Mouse (Mus musculus) heart, adult 9 months (tissue): ENCODE measurements around the gene Pik3r5.

Experiments used
- DNase-seq, 2 experiments: peaks; one replicate each; pipeline ENCODE4 v3.0.0; 2022; ENCODE audit warnings: low spot score in 2 of 2

Gene Pik3r5

GRCm38 (mm10) chr11:68431699-68432360 lies at the start of gene Pik3r5:
Gene Pik3r5, plus strand, starts transcription at chr11:68432121.
- DNase-seq: peak; percentile 64 to 69

DNA sequence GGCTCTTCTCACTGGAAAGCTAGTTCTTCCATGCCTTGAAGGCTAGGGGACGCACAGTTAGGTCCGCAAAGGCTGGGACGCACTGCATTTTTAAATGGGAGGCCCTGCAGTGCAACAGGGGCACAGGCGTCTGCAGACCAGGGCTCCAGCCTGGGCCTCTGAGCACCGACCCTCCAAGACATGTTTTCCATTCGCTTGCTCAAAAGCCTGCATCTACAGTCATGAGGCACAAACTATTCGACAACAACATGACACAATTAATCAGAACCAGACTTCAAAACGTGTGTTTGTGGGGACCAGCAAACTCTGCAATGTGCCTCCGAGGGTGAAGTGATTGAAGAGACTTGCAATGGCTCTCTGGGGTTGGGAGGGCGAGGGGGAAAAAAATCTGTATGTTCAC lies 48.4 kb upstream of the Pik3r5 start:
- DNase-seq: no peak

DNA sequence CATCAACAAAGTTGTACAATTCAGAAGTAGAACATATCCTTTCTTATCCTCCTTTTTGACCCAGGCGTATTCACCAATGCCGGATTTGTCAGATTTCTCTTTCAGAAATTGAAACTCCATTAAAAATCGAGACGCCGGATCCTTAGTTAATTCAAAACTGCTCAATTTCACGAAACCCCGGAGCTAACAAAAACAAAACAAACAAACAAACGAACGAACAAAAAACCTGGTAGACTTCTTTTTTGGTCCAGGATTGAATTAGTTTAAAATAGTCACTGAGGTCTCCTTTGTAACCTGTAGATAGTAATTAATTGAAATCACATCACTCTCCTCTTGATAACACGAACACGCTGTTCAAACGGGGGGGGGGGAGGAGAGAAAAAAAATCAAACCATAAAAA lies 47.8 kb upstream of the Pik3r5 start:
- DNase-seq: no peak

DNA sequence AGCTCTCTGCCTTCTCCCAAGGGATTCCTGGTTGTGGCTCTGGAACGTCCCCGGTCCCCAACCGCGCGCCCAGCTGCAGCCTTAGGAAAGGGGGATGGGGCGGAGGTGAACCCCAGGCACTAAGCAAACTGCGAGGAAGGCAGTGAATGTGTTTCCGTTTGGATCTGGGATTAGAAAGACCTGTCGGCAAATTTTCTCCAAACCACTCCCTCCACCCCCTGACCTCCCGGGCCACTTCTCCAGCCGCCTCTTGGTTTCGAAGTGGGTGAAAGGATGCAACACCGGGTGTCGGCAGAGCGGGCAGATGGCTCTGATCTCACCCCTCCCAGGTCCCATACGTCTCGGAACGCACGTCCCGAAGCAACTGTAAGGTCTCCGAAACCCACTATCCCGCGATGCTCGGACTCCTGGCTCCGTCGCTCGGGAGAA lies 47.3 kb upstream of the Pik3r5 start:
- no peak for DNase-seq

DNA sequence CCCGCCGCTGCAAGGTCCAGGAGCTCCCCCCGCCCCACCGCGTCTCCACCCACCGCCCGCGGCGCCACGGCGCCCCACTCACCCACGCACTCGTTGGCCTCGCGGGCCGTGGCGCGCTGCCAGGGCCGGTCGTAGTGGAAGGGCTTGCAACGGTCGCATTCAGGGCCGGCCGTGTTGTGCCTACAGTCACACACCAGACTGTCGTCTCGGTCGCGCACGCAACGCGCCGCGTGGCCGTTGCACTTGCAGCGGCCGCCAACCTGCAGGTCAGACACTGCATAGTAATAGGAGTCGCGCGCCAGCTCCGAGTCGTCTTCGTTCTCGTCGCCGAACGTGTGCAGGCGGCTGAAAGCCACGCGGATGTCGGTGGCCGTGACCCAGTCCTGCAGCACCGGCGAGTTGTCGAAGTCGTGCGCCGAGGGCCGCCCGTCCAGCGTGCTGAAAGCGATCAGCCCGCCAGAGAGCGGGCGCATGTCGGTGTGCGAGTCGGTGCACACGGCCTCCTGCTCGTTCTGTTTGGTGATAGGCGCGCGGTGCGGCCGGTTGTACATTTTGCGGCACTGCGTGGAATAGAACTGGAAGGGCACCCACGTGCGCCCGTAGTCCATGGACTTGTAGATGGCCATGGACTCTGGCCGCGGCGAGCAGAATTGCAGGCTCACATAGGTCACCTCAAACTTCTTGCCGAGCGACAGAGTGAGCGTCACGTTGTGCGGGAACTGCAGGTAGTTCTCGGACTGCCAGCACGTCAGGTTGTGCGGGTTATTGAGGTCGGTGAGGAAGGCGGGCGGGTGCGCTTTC lies 46.7 kb upstream of the Pik3r5 start:
- no peak for DNase-seq

GRCm38 (mm10) chr11:68385921-68386588 lies 45.9 kb upstream of the Pik3r5 start:
- DNase-seq: peak; percentile 22 to 37

DNA sequence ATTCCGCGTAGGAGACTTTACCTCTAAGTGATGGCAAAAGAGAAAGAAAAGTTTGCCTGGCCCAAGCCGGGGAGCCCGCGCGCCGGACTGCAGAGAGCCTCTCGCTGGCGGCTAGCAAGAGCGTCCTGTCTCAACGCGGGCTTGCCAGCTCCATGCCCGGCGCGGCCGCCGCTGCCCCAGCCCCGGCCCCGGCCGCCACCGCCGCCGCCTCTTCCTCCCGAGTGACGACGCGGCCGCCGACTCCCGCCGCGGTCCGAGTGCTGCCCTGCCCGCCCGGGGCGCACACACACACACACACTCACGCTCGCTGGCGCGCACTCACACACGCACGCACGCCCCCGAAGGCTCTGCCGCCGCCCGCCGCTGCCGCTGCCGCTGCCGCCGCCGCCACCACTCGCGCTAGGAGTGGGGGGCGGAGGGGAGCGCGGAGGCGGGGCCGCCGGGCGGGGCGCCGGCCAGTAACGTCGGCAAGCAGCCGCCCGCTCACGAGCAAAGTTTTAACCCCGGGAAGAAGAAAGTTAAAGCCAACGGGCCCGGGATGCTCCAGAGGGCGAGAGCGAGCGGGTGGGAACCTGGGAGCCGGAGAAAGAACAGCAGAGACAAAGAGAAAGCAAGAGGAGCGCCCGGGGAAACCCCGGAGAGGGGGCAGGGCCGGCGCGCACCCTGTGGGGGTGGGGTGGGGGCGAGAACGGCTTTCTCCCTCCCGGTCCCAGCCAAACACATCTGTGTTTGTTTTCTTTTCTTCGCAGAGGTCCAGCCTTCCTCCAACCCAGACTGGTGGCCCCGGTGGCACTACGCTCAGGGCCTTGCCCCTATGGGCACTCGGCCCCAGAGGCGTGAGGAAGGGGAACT lies 45.1 kb upstream of the Pik3r5 start:
- peak; percentile 56 to 71 for DNase-seq

DNA sequence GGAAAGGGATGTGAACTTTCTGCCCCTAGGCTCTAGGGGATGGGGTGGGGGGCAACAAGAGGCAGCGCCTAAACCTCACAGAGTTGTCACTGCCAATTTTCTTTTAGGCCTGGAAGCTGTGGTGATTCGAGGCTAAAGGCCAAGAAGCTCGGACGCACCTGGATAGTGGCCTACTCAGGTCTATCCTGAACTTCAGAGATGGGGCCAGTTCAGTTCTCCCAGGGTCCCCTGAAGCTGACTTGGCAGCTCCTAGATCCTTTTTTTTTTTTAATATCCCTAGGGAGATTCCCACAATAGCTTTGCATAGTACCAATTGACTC lies 44.5 kb upstream of the Pik3r5 start:
- DNase-seq: no peak

- peak; percentile 21 to 29 for DNase-seq
Measured at GRCm38 (mm10) chr11:68387971-68388654, 43.8 kb upstream of the Pik3r5 start.

DNA sequence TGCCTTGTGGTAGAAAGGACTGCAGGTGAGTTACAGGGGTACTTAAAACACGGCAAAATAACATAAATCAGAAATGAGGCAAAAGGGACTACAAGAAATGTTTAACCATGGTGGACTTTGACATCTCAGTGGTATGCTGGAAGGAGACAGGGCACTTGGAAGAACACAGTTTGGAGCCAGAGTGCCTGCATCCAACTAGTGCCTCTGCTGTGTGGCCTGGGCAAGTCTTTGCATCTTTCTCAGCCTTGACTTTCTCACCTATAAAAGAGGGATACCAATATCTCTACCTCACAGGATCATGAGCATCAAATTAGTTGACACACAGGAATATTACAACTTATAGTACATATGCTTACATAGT lies 43.3 kb upstream of the Pik3r5 start:
- no peak for DNase-seq

DNA sequence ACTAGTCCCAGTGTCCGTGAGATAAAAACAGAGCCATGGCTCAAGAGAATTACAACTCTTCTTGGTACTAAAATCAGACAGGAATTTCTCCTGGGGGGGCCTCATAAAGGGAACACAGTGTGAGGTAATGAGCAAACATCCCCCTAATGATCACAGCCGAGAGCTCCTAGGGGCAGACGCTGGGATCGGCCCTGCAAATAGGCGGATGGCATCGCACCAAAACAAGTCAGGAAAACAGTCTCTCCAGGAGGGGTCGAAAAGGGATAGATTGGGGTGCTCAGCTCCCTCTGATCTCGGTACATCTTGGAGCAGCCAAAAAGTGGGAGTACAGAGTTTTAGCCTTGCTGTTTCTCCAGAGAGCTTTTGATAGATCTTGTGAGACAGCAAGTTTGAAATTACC lies 42.3 kb upstream of the Pik3r5 start:
- DNase-seq: no peak

- peak; percentile 55 to 61 for DNase-seq
Measured at GRCm38 (mm10) chr11:68390381-68391287, 41.3 kb upstream of the Pik3r5 start.

DNA sequence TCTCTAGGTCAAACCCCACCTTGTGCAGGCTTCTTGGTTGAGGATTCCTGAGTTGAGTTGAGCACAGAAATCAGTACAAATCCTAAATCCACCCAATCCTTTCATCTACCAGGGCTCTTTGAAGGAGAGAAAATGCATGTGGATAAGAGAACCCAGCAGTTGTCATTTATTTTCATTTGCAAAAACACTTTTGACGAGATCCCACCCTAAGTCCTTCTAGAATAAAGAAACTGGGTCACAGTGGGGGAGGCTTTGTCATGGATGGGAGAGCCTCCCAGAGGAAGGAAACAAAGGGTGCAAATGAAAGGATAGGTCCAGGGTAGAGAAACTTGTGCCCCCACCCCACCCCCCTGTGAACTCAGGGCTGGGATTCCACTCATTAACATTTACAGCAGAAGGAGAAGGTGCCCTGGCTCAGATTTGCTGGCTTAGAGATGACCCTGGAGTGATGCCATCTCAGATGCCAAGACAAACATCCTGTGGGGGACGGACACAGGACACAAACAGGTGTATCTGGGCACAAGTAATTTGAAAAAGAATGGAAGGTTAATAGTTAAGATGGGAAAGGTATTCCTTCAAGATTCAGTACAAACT lies 37.9 kb upstream of the Pik3r5 start:
- no peak for DNase-seq

GRCm38 (mm10) chr11:68394749-68395148 lies 37.2 kb upstream of the Pik3r5 start:
- no peak for DNase-seq

DNA sequence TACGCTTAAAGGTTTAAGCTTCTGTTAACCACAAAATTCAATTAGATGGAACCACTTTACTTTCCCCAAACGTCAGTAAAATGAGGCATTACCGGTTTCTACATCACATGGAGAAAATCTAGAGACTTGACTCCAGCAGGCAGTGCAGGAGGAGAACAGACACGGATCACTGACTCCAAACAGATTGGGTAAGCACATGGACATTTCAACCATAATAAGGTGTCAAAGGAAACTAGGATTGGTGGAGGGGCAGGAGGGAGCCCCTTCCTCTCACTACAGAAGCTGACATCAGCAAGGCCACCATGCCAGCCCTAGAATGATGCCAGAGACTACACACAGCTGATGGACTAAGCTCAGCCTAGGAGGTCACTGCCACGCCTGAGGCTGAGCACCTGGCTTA lies 36.4 kb upstream of the Pik3r5 start:
- DNase-seq: no peak

DNA sequence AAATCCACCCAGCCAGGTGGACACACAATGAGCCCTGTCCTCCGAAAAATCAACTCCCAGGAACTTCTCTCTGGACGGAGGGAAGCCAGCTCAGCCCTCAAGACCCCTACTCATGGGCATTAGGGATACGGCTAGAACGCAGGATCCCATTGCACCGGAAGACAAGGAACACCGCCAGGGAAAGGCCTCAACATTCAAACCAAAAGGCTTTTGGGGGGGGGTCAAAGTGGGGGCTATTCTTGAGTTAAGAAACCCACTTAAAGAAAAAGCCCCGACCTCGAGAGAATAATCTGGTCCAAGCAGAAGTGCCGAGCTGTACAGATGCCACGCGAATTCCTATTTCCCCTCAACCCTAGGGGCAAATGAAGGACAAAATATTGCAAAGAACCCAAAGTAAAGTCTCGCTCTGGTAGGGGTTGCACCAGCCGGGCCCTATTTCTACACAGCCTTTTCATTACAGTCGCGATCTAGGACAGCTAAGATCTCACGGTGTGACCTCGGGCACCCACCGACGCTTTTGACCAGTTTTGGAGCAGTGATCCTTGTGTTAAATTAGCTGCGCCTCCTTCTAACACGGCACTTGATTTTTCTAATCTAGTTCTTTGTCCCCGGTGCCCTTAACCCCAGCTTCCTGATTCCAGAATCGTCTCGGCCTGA lies 32.9 kb upstream of the Pik3r5 start:
- DNase-seq: no peak

DNA sequence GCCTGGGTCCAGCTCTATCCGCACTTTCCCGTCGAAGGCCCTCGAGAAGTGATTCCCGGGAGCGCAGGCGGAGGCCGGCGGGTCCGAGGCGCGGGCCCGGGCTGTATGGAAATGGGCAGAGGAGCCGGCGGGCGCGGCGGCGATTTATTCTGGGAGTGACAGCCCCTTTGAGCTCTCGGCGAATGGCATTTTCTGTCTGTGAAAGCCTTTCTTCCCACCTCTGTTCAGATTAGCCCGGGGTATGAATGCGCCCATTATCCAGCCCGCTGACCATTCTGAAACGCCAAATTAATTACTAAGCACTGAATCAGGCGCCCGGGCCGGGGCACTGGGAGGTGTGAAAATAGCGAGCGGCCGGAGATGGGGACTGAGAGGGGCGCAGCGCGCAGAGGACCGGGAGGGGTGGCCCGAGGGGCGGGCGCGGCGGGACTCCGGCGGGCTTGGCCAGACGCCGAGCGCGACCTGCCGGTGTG lies 32.3 kb upstream of the Pik3r5 start:
- DNase-seq: peak in 1 of 2 experiments; percentile 21

DNA sequence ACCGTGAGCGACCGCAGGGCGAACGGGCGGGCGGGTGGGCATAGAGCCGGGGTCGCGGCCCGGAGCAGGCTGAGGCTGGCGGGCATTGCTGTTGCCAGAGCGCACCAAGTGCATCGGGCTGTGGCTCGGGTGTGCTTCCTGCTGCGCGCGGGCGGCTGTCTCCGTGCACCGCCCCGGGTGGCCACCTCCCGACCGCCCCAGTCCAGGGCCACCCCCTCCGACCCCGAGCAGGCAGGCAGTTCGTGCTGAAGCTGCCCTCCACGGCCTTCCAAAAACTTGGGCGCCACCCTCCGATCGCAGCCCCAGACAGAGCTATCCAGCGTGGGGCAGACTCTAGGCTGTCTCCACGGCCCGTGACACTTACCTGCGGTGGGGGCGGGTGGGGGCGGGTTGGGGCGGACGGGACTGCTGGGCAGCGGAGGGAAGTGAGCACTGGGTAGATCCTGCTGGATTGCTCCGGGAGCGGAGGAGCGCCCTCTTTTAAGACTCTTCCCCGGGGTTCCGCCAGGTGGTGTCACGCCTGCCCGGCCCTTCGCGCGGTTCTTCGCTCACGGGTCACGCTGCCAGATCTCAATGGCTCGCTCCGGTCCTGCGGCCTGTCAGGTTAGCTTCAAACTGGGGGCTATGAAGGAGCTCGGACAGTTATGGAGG lies 31.8 kb upstream of the Pik3r5 start:
- DNase-seq: peak; percentile 45

- DNase-seq: no peak
Measured at GRCm38 (mm10) chr11:68400727-68401219, 31.1 kb upstream of the Pik3r5 start, which contains the start of gene Ntn1. Gene Ntn1, minus strand, starts transcription at chr11:68400823.
